Mouse (Mus musculus): ENCODE data around the gene Dnajc11. TPM values are rescaled to one million over a fixed set of nuclear protein-coding genes. Genes with fewer than 3 reads are reported as not detected.

Dnajc11 gene
- total RNA-seq, 2 experiments from 2014 or later, result 59.3 to 68.8 TPM

DNA sequence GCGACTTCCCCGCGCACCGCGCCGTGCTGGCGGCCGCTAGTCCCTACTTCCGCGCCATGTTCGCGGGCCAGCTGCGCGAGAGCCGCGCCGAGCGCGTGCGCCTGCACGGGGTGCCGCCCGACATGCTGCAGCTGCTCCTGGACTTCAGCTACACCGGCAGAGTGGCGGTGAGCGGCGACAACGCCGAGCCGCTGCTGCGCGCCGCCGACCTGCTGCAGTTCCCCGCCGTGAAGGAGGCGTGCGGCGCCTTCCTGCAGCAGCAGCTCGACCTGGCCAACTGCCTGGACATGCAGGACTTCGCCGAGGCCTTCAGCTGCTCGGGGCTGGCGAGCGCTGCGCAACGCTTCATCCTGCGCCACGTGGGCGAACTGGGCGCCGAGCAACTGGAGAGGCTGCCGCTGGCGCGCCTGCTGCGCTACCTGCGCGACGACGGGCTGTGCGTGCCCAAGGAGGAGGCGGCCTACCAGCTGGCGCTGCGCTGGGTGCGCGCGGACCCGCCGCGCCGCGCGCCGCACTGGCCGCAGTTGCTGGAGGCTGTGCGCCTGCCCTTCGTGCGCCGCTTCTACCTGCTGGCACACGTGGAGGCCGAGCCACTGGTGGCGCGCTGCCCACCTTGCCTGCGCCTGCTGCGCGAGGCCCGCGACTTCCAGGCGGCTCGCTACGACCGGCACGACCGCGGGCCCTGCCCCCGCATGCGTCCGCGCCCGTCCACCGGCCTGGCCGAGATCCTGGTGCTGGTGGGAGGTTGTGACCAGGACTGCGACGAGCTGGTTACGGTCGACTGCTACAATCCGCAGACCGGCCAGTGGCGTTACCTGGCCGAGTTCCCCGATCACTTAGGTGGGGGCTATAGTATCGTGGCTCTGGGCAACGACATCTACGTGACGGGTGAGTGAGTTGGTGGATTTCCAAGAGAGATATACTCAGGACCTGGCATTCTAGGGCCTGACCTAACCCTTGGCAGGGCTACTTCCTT is 75.9 kb downstream of the Dnajc11 start:
- peak; percentile 83 for DNase-seq

DNA sequence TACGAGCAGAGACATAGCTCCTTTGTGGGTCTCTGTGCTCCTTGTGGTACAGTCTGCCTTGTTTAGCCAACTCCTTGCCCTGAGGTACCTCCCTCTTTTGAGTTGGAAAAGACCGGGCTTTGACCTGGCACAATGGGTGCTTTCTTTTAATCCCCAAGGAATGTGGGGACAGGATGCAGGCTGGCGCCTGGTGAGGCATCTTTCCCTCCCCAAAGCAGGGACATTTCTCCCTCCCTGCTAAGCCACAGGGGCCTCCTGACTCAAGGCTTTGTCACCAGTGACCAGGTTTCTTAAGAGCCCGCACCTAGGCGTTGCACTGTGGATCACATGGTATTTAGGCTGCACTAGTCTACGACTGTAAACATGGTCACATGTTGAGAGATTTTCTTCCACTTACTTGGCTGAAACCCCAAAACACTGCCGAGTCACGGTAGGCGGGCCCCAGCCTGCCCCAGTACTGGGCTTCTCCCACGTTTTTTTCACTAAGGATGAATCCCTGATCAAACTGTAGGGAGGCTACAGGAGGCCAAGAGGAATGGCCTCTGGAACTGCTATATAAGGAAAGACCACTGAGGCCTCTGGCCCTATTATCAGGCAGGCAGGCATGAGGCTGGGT is 76.7 kb downstream of the Dnajc11 start:
- peak; percentile 73 for DNase-seq

DNA sequence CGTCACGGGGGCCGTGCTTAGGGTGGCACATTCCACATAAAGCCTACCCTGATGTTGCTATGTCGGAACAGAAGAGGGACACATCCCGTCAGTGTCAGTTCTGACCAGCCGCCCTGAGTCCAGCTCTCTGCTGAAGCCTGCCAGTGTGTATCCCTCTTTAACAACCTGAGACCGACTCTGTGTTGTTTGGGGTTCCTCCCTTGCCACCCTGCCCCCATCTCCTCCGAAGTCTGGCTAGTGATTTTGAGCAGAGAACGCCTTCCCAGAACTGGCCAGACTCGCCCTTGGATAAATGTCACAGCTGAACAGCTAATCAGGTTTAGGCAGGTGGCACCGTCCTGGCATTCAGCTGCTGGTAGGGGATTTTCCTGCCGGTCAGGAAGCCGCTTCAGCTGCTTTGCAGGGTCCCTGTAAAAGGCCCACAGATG is 77.2 kb downstream of the Dnajc11 start:
- no peak for DNase-seq

DNA sequence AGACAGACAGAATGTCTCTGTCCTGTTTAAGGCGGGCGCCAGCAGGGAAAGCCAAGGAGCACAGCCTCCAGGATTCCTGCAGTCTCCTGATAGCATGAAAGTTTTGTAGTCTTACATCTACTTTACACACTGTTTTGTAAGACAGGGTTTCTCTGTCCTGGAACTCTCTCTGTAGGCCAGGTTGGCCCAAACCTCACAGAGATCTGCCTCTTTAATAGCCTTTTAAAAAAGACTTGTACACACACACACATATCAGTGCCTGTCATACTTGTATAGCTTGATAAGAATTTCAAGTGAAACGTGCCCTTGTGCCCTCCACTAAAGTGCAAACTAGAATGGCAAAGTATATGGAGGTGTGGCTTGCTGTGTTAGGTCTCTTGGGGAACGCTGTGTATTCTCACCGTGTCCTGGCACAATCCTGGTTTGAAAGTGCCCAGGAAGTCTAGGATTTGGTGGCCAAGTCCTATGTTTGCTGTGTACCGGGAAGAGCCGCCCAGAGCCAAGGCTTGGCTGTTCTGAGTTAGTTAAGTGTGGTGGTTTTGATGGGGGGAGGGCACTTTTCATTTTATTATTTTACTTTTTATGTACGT is 77.8 kb downstream of the Dnajc11 start:
- DNase-seq, result no peak

DNA sequence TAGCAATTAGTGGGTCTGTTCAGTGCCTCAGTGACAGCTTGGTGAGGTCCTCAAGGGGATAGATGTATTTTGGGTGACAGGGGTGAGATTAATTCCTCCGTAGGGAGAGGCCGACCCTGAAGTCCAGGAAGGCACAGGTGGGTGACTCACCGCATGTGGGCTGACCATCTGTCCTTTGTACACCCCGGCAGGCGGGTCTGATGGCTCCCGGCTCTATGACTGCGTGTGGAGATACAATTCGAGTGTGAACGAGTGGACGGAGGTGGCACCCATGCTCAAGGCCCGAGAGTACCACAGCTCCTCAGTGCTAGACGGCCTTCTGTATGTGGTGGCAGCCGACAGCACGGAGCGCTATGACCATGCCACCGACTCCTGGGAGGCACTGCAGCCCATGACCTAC is 78.6 kb downstream of the Dnajc11 start:
- no peak for DNase-seq

DNA sequence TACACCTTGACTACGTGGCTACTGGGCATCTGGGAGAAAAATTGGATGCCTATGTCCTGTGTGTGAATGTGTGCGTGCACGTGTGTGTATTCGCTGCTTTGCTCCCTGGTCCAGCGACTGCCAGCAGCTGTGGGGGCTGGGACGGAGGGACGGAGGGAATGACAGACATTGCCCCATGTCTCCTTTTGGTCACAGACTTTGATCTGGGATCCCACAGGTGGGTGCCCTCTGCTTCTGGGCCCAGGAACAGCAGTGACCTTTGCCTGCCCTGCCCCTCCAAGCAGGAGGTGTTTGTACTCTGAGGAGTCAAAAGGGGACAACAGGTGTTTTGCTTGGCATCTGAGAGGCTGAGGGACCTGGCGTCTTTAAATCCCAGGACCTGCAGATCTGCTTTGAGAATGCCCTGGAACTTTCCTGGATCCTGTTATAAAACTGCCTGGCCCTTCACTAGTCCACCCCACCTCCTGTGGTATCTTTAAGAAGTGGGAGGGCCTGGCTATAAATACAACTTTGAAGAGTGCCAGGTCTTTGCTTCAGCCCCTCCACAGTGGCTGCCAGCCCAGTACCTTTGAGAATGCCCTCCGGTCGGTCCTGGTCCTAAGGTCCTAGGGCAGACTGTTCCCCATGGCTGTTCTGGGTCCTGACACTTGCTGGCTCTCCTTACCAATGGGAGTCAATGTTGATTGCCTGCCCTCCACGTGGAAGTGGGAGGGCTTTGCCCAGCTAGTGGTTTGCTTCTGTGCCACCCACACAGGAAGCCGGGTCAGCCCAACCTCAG is 79.7 kb downstream of the Dnajc11 start:
- DNase-seq, result peak; percentile 71

DNA sequence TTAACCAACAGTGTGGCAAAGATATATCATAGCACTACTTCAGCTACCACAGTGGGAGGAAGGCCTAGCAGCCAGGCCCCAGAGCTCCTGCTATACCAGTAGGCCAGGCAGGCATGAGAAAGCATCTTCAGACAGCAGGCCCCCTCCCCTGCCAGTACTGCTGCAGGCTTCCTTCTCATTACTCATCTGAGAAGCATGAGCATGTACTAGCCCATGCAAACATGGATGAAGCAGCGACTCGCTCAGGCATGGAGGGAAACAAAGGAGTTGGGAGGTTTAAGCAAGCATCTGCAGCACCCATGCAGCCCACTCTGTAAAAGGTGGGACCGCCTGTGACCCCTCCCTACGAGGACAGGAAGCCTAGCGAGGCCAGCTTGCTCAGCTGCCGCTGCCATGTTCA is 85.6 kb downstream of the Dnajc11 start:
- no peak for DNase-seq

DNA sequence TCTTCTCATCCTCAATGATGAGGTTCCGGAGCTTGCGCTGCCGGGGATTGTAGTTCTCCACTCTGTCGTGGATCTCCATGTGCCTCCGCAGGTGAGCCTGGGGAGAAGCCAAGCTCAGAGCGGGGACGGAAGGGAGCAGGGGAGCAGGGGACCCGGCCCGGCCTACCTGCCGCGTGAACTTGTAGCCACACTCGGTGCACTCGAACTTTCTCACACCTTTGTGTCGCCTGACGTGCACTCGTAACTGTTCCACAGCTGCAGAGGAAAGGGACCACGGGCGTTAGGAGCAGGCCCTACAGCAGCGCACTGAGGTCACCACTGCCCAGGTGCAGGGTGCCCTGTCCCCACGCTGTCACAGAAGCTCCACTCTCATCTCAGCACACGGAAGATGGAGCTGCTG is 86.5 kb downstream of the Dnajc11 start:
- DNase-seq, result no peak

DNA sequence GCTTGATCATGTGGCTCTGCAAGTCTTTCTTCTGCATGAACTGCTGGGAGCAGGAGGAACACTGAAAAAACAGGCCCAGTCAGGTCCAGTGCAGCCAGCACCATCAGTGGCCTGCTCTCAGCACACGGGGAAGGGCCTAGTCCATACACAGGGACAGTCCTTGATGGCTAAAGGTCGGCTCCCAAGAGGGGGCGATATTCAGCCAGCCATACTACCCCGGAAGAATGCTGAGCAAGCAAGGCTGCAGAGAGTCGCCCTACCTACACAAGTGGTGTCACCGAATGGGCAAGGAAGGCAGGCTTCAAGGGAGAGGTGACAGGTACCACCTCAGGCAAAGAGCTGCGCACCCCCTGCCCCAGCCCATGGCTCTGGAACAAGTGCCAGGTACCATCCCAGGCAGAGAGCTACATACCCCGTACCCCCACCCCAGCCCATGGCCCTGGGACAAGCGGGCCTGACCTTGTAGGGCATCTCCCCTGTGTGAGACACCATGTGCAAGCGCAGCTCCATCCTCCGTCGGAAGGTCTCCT is 88.1 kb downstream of the Dnajc11 start:
- DNase-seq, result no peak

DNA sequence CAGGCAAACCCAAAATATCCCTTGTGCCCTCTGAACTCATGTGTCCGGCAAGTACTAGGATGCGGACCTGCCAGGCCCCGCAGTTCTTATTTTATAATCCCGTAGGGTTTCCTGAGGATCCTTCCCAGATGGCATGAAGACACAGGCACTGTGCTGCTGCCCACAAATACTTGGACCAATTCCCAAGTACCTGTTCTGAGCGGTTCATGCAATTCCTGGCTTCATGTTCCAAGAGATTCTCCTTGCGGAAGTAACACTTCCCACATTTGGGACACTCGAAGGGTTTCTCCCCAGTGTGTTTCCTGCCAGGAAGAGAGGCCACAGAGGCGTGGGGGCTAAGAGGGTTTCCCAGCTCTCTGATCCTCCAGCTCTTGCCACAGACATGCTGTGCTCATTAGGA is 89.0 kb downstream of the Dnajc11 start:
- DNase-seq, result no peak

DNA sequence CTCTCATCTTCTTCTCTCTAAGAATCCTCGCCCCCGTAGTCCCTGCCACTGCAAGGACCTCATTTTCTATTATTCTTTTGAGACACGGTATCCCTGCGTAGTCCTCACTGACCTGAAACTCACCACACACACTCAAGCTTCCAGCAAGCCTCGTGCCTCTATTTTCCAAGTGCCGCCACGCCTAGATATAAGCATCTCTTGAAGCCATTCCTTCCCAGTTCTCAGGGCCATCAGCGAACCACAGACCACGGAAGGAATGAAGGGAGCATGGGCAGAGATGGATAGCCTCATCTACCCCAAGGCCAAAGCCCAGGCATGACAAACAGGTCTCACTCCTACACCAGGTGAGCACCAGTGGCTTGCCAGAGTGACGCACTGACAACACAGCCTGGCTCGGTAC is 91.0 kb downstream of the Dnajc11 start:
- DNase-seq, result no peak

DNA sequence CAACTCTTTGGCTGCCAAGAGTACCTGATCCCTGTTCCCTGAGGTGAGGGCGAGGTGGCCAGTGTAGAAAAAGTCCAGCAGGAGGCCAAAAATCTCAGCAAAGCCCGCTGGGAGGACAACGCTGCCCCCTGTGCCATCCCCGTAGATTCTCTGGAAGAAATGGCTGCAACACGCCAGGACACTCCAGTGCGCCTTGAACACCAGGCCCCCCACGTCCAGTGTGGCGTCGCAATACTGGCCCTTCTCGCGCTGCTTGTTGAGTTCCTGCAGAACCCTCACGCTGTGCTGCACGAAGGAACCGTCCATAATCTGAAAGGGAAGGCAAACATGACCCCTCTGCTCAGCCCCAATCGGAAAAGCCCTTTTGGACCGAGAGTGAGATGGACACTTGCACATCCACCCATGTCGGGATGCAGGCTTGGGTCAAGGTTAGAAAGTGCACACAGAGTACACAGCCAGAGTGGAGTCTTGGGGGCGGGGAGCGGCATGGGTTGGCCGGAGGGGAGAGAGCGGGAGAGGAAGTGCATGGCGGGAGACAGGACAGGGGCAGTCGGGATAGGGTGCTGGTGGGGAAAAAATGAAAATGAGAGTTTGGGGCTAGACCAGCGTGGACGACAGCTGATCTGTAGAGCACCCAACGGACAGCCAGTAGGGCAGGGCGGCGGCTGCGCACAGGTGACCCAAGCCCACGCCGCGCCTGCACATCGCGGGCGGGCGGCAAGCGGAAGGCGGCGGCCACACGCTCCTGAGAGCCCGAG is 93.4 kb downstream of the Dnajc11 start:
- DNase-seq, result no peak

DNA sequence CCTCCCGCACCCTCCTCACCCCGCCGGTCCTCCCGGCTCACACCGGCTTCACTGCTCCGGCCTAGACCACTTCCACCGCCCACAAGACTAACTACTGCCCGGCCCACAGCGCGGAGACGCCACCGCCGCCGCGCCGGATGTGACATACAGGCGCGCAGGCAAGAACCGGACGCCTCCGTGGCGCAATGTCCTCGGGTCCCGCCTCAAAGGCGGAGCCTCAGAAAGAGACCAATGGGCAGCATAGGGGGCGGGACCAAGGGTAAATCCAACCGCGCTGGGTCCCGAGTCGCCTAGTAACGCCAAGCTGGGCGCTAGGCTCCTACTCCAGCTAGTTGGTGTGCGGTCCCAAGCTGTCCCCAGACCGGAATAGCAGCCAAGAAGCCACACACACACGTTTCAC is 94.0 kb downstream of the Dnajc11 start, which contains the start of gene Zbtb48:
TSS of gene Zbtb48 (minus strand) at position 148 of the 400 bp plus-strand sequence.
- DNase-seq, result peak; percentile 96

DNA sequence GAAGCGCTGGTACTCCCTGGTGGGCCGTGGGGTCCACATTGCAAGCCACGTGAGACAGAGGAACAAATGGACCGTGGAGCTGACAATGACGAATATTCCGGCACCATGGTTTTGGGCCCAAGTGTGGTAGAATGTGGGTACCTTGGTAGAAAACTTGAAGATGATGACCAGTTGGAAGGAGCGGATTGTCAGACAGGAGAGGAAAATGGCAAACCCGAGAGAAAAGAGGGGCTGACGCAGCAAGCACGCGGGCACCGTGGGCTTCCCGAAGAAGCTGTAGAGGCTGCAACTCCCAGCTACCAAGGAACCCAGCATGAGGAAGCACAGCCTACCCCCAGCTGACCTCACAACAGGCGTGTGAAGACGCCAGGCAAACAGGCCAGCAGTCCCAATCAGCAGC is 95.0 kb downstream of the Dnajc11 start:
- no peak for DNase-seq

DNA sequence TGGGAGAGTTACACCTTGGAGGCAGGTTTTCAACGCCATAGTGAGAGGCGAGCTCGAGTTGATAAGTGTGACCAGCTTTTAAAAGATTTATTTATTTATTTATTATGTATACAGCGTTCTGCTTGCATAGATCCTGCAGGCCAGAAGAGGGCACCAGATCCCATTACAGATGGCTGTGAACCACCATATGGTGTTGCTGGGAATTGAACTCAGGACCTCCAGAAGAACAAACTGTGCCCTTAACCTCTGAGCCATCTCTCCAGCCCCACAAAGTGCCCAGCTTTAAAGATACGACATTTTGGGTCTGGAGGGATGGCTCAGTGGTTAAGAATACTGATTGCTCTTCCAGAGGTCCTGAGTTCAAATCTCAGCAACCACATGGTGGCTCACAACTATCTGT is 95.6 kb downstream of the Dnajc11 start:
- DNase-seq, result no peak

DNA sequence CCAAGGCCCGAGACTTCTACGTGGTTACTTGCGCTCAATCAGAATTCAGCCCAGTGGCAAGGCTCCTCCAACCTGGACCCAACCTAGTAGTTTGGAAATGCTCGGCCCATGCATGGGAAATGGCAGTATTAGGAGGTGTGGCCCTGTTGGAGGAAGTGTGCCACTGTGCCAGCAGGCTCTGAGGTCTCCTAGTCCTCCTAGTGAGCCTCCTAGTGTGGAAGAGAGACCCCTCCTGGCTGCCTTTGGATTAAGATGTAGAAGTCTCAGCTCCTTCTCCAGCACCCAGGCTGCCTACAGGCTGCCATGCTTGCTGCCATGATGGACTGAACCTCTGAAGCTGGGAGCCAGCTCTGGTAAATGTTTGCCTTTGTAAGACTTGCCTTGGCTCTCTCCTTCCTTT is 96.5 kb downstream of the Dnajc11 start:
- no peak for DNase-seq

Other genes starting within 250 kb of the Dnajc11 start
- gene Camta1, start 71.8 kb upstream of the Dnajc11 start, total RNA-seq (2021), result 100 to 1,000 TPM in 1 of 2 experiments, 10 to 100 TPM in 1; 91.0 to 104 TPM
- 10 to 100 TPM; 27.5 to 29.3 TPM for gene Thap3, start 55.3 kb downstream of the Dnajc11 start, total RNA-seq (2021)
- gene Phf13, start 62.6 kb downstream of the Dnajc11 start, total RNA-seq (2021), result 1 to 10 TPM; 2.8 to 3.4 TPM
- 10 to 100 TPM; 56.9 to 66.5 TPM for gene Klhl21, start 75.1 kb downstream of the Dnajc11 start, total RNA-seq (2021)
- 1 to 10 TPM; 2.5 TPM for gene Zbtb48, start 94.0 kb downstream of the Dnajc11 start, total RNA-seq (2021)
- gene Tas1r1, start 104.9 kb downstream of the Dnajc11 start, total RNA-seq (2021), result under 1 TPM; 0.84 to 0.86 TPM
- 1 to 10 TPM; 9.6 TPM for gene Nol9, start 105.6 kb downstream of the Dnajc11 start, total RNA-seq (2021)
- 1 to 10 TPM; 5.0 to 6.5 TPM for gene Plekhg5, start 138.8 kb downstream of the Dnajc11 start, total RNA-seq (2021)
- gene Tnfrsf25, start 182.2 kb downstream of the Dnajc11 start, total RNA-seq (2021), result 1 to 10 TPM; 1.2 TPM
- under 1 TPM; 0.23 to 0.38 TPM for gene Espn, start 218.7 kb downstream of the Dnajc11 start, total RNA-seq (2021)
- gene Hes2, start 225.2 kb downstream of the Dnajc11 start, total RNA-seq (2021), result not detected
- gene Acot7, start 244.4 kb downstream of the Dnajc11 start, total RNA-seq (2021), result 10 to 100 TPM; 15.4 to 19.1 TPM